Mouse (Mus musculus) heart, adult 18-20 months (tissue): ENCODE results near the gene Per3. TPM values are rescaled to one million over a fixed set of nuclear protein-coding genes. Genes with fewer than 3 reads are reported as not detected.
A peak's percentile ranks its signal among the peaks of the same experiment; 100 is the strongest.

Source experiments
- DNase-seq, 2 experiments: peaks; one replicate each; pipeline ENCODE4 v3.0.0; 2021 to 2022; ENCODE audit warnings: mixed read lengths in 1 of 2
- long read RNA-seq, 2 experiments: library from polyadenylated mRNA; stranded (forward); transcript quantifications; one replicate each; pipeline ENCODE4 v2.0.0; 2021
- total RNA-seq, 2 experiments: library from RNA; stranded (reverse); gene quantifications; 2 replicates each; pipeline ENCODE4 v1.2.3; 2021

The Per3 gene
- 1 to 10 TPM; 3.3 to 3.6 TPM for total RNA-seq
- long read RNA-seq, experiment 1: 0 reads
- long read RNA-seq, experiment 2: 0 reads

DNA sequence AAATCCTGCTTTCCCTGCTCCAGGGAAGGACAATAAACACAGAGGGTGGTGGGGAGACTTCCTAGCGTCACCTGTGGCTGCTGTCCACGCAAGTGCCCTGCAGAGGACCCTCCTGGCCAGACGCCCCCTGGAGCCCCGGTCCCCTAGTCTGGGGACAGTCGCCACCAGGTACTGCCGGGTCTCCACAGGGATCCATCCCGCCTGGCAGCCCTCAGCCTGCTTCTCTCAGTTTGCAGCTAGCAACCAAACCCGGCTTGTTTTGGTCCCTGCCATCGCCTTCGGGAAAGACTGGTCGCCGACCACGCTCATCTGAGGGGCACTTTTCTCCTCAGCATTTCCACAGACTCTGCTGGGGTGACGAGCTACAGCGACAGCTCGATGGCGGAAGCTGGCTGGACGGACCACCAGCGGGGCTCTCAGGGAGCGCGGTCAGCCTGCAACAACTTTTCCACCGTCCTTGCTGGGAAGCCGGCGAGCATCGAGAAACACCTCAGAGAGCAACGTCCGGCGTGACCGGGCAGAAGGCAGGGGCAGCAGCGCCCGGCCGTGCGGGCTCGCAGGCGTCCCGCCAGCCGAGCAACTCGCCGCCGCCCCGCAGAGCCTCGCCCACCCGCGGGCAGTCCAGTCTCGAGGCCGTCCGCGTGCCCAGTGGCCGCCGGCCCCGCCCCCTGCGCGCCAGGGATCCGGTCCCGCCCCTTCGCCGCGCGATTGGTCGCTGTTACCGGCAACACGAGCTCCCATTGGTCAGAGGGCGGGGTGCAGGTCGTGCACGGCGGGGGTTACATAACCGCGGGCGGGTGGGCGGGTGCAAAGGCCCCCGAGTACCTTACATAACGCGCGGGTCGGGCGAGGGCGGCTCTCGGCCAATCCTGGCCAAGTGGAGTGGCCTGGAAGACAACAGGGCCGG, at the start of gene Per3:
Gene Per3, minus strand, starts transcription at position 629 of the 907 bp plus-strand sequence.
- peak; percentile 98 for DNase-seq

DNA sequence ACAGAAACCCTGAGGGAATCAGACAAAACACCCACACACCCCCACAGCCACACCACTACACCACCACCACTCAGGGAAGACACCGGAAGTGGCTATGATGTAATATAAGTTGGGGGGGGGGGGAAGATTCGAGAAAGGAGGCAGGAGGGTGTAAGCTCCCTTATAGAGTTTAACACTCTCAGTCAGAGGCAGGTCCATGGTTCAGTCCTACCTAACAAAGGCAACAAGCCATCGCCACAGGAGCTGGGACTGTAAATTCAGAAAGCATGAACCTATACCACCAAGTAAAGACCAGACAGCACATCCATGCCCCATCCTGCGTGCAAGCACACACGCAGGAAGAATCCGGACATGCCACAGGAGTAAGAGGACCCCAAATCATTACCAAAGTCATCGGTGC, 44.8 kb upstream of the Per3 start, which contains the start of gene Gm13090:
Gene Gm13090, plus strand, starts transcription at position 301 of the 400 bp plus-strand sequence.
- no peak for DNase-seq

DNA sequence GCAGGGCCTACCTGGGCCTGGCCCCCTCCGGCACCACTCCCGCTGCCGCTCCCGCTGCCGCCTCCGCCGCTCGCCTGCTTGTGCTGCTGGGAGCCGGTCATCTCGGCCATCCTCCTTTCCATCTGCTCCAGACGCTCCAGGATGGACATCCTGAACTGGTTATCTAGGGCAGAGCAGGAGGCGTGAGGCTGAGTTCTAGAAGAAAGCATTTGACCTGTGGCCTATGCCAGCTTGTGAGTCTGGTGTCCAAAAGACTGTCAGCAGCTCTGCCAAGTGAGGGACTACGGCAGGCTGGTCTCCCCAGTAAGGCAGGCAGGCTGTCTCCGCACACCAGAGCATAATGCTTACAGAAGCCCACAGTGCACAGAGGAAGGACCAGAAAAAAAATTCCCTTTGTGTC, 44.4 kb upstream of the Per3 start:
- peak; percentile 56 to 76 for DNase-seq

DNA sequence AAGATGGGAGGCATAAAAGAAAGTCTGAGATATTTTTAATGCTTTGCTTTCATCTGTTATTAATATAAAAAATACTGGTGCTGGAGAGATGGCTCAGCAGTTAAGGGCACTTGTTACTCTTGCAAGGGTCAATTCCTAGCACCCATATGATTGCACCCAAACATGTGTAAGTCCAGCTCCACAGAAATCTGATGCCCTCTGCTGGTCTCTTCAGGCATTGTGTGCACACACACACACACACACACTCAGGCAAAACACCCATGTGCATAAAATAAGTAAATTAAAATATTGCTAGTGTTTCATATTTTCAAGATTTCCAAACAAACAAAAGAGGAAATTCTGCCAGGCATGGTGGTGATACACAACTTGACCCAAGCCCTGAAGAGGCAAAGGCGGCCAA, 42.9 kb upstream of the Per3 start:
- DNase-seq: no peak

DNA sequence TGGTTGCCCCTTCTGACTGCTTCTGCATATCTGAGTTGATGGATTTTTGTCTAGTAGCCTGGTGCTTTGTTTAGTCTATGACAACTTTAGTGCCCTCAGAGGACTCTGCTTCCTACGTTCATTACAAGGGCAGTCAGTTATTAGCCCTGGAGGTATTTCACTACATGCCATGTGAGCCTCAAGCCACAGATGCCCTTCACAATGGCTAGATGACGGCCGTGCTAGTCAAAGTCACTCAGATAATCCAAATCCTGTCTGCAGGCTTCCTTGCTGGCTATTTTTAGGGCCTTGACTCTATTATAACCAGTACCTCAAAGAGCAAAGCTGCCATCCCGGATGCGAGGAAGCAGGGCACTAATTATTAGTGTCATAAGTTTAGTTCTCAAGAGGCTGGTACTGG, 38.6 kb upstream of the Per3 start:
- DNase-seq: peak; percentile 55 to 76

DNA sequence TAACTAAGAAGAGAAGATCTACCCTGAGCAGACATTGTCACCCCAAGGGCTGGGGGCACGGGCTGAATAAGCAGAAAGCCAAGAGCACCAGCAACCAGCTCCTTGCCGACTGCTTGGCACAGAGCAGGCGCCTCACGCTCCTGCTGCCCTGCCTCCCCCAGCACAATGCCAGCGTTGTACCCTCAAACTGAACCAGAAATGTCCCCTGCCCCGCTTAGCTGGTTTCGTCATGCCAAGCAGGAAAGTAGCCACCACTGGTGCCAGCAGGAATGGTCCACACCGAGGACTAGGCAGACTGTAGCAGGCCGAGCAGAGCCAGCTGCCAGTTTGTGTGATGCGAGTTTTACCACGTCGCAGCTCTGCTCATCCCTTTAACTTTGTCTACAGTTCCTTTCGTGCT, 37.5 kb upstream of the Per3 start:
- DNase-seq: no peak

DNA sequence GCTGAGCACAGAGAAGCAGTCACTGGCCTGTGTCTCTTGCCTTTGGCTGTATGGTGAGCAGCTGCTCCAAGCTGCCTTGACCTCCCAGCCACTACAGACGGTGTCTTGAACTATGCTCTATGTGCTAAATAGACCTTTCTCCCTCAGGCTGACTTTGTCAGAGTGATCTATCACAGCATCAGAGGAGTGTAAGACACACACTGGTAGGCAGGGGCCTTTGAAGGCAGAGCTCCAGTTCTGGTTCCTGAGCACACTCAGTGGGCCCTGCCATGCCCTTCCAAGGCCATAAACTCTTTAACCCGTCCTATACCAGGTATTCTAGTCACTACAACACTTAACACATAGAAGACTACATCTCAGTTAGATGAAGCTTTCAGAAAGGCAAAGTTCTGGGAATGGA, 36.9 kb upstream of the Per3 start:
- no peak for DNase-seq

DNA sequence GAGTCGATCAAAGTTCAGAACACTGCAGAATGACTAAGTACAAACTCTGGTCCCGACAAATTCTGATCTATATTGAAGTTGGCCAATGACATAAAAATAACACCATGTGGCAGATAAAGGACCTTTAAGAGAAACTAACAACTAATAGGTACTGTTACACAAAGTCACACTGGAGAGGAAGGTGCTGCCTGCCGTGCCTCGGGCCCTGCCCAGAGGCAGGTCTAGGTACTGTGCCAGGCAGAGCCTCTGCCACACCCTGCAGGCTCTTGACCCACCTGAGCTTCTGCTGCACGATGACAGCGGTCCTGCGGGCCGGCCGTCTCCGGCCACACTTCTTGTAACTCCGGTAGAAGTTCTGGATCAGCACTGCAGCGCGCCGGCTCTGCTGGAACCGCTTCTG, 30.4 kb upstream of the Per3 start:
- DNase-seq: no peak

DNA sequence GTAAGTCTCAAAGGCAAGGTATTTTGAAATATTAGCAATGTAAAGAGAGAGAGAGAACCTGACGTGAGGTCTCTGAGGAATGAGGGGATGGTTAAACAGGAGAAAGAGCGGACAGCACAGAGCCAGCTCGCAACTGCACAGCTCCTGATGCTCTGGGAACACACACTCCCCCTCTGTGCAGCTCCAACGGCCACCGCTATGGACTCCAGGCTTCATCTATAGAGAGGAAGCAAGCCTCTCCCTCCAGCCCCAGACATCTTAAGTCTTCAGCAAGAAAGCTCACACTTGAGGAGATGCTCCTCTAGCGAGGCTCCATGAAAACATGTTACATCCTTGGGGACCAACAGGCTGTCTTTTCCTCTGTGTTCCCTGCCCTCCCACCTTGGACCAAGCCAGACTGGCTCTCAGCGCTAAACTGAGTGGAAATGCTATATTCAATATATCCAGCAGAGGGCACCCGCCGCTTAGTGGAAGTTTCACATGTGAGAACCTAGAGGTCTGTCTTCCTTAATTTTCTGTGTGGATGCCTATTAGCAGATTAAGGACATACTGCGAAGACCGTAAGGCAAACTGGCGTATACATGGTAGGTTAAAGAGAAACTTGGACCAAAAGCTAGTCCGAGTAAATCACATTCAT, 28.8 kb upstream of the Per3 start:
- peak; percentile 72 to 89 for DNase-seq

DNA sequence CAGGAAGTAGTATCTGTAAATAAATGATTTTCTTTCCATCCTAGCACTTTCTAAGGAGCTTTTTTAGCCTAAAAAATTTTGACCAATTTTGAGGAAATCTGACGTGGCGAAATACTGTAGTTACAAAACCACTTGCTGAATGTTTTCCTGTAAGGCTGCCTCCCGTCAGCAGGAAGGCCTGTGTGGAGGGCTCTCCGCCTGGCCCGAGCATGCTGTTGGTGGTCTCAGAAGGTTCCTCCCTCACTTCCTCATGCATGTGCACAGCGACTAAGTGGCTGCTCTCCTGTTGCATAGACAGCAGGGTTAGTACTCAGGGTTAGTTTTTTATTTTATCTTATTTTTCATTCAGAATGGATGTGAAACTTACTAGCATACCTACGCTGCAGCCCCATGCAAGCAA, 26.5 kb upstream of the Per3 start:
- DNase-seq: no peak

DNA sequence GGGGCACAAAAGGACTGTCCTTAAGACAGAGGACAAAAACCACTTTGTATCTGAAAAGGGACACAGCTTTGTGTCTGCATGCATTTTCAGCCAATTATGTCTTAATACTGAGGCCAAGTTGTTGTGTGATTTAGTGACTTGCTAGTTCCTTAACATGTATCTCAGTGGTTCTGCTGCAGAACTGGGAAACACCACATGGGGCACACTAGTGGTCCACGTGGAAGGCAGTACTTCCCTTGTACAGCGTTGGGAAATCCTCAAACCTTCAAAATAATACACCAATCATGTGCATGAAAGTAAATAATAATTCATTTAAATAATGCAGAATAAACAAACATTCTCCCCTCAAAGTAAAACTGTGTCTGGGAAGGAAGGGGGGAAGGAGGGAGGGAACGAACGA, 24.3 kb upstream of the Per3 start:
- no peak for DNase-seq

DNA sequence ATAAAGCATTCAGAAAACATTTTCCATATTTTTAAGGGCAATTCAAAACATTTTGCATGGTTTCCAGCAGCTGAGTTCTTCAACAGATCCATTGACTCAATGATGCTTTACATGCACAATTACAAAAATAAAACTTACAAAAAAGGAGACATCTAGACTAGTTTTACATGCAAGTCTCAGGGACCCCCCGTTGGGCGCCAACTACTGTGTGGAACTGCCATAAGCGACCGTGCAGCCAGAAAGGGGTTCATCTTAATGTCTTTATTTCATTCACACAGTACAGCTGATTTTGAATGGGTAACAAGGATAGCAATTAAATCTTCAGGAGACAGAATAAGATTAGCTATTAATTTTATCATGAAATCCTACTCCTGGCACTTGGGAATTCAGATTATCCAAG, 15.1 kb upstream of the Per3 start:
- DNase-seq: no peak

DNA sequence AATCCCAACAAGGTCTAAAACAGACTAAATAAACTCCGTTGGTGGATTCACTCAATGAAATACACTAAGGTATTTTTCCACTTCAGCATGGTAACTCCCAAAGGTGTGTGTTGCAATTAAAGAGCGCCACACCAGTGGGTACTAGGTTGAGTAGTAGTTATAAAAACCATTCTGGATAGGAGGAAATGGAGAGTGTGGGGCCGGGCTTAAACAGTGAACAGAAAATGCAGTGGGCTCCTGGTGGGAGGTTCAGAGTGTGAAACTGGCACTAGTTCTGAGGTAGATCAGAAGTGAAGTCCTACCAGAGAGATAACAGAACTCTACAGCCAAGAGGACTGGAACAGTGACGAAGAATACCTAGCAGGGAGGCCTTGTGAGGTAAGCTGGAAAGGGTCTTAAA, 14.2 kb upstream of the Per3 start:
- DNase-seq: no peak

DNA sequence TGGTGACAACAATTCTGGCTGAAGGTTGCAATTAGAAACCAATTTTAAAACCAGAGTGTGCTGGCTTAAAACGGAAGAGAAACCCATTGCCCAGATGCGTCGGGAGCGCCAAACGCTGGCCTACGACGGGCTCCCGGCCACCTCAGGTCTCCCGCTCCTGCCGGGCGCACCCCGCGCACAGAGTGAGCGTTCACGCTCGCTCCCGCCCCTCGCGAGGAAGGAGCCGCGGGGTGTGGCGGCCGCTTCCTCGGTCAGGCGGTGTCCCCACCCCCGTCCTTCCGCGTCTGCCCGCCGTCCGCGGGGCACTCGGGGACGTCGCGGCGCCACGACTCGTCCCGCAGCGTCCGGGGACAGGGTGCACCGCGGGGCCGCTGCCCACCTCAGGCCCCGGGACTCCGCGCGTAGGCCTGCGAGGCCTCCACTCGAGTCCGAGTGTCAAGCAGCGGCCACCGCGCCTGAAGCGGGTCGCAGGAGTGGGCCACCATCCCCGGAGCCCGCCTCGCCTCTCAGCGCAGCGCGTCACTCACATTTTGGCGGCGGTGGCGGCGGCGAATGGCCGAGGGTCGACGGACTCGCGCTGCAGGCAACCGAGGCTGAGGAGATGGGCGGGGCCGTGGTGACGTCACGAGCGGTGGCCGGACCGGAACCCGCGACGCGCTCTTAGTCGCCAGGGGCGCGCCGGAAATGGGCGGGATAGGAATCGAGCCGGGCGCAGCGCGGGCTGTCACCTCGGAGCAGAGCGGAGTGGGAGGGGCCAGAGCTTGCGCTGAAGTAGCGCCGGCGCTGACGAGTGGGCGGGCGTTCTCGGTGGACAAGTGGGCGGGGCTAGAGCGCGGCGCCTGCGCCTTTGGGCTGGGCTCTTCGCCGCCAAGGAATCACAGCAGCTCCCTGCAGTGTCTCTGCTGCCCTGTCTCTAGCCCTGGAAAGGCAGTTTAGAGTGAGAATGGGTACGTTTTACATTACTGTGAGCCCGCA, 13.2 kb upstream of the Per3 start, which contains the start of gene Vamp3:
Gene Vamp3, minus strand, starts transcription at position 617 of the 975 bp plus-strand sequence.
- DNase-seq: peak; percentile 98 to 99

DNA sequence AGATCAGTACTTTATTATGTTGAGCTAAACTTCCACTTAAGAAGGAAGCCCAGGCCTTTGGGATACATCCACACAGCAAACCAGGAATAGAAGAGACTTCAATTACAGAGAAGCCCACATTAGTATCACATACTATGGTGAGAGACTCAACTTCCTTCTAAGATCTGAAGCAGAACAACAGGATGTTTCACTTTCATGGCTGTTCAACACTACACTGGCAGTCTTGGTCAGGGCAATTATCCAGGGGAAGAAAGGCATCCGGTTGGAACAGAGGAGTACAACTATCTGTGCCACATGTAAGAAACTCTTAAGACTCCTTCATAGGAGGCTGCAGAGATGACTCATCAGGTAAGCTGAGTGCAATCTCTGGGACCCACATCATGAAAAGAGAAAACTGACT, 6.7 kb upstream of the Per3 start:
- no peak for DNase-seq

DNA sequence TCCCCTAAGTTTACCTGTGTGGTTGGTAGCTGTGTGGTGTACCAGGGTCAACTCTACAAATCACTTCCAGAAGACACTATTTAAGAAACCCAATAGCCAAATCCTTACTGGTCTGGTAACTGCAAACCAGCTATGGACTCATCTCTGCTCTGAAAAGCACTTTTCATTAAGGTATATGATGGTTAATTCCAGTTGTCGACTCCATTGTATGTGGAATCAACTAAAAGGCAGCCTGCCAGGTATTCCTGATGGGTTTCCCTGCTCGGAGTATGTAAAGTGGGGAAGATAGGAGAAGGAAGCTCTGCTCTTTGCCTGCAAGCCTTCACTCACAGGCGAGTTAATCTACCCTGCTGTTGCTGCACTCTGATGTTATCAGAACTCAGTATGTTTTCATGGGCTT, 2.1 kb upstream of the Per3 start:
- DNase-seq: no peak

DNA sequence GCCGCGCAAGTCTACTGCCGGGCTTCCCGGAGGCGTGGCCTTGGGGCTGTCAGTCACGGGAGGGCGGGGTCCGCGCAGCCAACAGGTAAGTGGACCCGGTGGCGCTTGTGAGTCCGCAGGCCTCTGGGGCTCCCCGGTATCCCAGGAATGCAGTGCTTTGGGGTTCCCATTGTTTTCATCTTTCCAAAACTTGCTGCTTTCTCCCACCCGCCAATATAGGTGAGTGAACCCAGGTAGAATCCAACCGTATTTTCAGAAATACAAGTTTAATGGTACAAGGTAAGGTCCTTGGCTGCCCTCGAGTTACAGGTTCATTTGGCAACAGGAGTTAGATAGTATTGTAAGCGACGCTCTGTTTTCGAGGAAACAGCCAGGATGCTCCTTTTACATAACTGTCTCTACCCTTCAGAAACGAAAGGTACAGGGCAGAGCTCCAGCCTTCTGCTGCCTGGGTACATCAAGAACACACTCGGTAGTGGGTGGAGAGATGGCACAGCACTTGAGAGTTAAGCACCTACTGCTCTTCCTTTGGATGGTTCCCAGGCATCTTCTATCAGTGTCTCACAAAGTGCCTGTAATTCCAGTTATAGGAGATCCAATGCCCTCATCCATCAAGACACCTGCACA, 592 bp upstream of the Per3 start:
- DNase-seq: peak; percentile 12 to 25

DNA sequence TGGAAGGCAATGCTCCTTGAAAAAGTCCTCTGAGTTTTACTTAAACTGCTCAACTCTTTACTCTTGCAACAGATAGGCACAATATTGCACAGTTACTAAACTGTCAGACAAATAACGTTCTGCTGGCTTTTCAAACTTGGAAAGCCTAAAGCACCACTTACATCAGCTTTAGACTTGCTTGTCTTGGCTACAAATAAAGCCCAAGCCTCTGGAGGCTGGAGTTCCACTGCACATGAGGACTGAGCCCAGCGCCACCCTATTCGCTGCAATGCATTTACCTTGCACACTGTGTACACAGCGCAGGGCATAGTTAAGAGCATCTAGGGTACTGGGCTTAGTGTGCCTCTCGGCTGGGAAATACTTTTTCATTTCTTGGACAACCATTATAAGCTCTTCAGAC, 1.2 kb downstream of the Per3 start:
- peak; percentile 49 to 51 for DNase-seq

DNA sequence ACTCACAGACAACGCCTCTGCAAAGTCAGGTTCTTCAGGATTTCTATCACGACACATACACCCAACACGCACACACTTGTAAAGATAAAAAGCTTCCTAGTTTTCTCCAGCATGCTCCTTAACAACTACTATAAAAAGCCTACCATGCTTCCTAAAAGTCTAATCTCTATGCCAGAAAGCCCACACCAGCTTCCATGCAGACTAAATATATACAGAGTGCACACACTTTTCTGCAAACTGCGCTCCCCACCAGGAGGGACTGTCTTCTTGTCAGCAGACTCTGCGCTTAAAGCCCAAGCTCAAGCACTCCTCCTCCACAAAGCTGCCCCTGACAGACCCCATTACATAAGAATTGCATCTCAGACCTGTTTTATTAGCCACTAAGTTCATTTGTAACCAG, 3.0 kb downstream of the Per3 start:
- DNase-seq: no peak

DNA sequence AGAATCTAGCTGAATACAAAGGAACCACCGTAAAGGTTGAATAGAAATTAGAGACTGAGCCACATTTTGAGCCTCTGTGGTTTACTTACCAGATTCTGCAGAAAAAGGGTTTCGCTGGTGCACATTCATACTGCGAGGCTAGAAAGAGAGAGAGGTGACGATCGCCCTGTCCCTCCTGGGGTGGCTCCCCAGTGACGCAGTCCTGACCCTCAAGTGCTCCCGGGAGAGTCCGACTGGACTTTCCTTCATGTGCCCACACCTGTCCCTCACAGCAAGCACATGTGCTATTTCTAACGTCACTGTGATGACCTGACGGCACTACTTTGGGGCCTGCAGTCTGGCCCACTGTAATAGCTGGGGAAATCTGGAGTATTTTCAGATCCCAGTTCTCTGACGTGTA, 6.7 kb downstream of the Per3 start:
- DNase-seq: no peak

DNA sequence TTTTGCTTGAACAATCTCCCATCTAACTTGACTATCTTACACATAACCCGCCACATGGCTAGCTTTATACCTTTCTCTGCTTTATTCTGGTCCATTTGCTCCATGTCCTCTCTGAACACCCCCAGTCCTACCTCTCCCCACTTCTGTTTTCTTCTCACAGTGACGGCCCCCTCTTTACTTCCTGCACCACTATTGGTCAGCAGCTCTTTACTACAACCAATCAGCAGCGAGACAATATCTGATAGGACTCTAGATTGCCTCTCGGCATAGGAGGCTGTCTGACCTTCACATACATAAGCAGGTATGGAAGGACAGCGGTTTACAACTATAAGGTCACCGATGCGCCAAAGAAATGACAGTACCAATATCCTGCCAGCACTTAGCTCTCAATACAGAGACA, 7.9 kb downstream of the Per3 start:
- DNase-seq: no peak

DNA sequence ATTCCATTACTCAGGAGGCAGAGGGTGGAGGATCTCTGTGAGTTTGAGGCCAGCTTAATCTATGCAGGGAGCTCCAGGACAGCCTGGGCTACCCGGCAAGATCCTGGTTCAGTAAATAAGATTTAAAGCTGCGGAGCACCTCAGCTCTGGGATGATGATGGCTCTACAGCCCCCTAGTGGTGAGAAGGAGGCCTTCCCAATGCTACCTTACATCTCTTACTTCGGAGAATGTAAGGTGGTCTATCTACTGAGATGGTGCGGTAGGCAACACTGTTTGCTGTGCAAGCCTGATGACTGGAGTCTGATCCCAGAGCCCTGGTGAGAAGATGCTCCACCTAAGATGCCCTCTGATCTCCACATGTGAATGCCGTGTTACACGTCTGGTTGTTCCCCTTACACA, 17.5 kb downstream of the Per3 start:
- peak in 1 of 2 experiments; percentile 47 for DNase-seq
